Mouse (Mus musculus) adipocyte (in vitro differentiated cells): ENCODE measurements around the gene Spsb4.

Source experiments
- DNase-seq: peaks from one replicate; pipeline ENCODE4 v3.0.0-alpha.2; 2016; ENCODE audit warnings: low spot score

The Spsb4 gene

DNA sequence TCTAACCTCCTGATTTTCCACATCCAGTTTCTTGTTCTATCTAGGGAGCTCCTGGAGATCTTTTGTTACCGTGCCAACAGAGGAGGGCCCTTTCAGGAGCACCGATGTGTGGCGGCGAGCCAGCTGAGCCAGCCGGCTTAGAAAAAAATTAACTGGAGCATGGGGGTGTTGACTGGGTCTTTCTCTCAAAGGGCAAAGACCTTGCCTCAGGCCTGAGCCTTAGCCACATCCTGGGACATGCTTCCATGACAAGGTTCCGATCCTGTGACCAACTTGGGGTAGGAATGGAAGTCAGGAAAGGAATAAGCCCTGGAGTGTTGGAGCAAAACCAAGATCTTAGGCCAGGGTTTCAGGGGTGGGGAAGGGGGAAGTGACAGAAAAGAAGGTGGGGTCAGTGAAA, 2.9 kb downstream of the Spsb4 start:
- DNase-seq: no peak

GRCm38 (mm10) chr9:97013698-97014097, 4.9 kb downstream of the Spsb4 start:
- no peak for DNase-seq

DNA sequence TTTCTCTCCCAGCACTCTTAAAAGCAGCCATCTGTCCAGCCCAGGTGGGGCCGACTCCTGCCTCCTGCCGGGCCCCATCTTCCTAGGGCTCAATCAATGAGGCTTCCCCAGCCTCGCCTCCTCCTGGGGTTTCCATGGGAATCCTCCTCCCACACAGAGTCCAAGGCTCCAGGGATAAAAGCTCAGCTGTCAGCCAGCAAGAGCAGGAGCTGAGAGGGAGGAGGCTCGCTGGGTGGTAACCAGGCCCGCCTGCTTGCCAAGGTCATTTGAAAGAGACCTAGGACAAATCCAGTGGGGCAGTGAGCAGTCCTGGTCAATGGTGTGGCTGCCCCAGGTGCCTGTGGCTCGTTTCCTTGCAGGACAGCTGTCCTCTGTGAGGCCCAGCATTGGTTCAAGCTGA, 5.5 kb downstream of the Spsb4 start:
- DNase-seq: no peak

GRCm38 (mm10) chr9:97011454-97012195, 7.0 kb downstream of the Spsb4 start:
- DNase-seq: no peak

DNA sequence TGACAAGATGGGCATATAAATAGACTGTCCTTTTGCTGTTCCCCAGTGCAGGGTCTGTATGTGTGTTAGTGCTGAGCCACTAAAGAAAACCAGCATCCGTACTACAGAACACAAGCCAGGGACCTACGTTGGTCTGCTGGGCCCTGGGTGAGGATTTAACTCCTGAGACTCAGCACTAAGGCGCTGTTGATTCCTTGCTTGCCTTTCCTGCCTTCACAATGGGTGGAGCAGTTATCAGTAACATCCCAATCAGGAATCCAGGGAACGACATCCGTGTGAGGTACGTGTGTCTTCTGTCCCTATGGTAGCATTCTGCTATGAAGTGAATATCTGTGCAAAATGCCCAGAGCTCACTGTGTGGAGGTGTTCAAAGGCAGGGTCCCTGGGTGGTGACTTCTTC, 8.2 kb downstream of the Spsb4 start:
- no peak for DNase-seq

GRCm38 (mm10) chr9:97004726-97005125, 13.9 kb downstream of the Spsb4 start:
- DNase-seq: no peak

- no peak for DNase-seq
Measured at GRCm38 (mm10) chr9:97003173-97003572, 15.5 kb downstream of the Spsb4 start.

DNA sequence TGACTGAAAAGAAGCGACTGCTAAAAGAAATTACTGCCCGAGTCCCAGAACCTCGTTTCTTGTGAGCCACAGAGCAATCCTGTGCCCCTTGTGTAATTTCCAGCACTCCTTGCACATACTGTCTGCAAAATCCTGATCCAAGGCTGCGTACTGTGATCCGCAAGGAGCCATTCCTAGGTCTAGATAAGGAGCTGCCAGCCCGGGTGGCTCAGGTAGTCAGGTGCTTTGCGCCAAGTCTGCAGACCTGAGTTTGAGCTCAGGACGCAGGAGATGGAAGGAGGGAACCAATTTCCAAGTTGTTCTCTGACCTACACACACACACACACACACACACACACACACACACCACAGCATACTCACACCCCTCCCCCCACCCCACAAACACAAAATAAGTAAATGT, 16.0 kb downstream of the Spsb4 start:
- DNase-seq: no peak

- no peak for DNase-seq
Measured at GRCm38 (mm10) chr9:97002025-97002424, 16.6 kb downstream of the Spsb4 start.

DNA sequence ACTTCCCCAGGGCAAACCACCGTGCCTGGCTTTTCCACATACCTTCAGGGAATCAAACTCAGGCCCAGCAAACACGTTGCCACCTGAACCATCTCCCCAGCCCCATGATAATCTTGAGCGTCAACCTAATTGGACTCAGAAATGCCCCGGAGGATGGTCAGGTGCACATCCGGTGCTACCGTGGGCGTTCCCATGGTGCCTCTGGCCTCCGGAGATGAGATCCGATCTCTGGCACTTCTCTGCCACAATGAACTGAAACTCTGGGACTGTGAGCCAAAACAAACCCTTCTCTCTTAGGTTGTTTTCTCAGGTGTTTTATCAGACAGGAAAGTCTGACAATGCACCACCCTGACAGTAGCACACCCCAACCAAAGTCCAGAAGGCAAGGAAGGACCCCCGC, 17.2 kb downstream of the Spsb4 start:
- DNase-seq: no peak

- DNase-seq: no peak
Measured at GRCm38 (mm10) chr9:96995717-96996116, 22.9 kb downstream of the Spsb4 start.

DNA sequence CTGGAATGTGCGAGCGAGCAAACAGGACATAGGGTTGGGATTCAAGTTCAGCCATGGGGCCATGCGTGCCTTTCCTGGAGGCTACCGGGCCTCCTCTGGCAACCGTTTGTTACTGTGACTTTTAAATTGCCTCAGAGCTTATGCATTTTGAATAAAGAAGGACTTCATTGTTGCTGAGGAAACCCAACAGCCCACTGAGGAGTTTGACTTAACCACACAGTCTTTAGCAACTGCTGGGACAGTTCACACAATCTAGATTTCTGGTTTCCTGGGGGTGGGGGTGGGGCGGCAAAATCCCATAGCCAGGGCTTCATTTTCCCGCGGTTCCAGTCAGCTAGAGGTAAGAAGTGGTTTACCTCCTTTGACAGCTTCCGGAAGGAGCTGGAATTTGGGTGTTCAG, 23.9 kb downstream of the Spsb4 start:
- no peak for DNase-seq

- DNase-seq: no peak
Measured at GRCm38 (mm10) chr9:96991118-96991517, 27.5 kb downstream of the Spsb4 start.

- no peak for DNase-seq
Measured at GRCm38 (mm10) chr9:96989389-96989990, 29.2 kb downstream of the Spsb4 start.

GRCm38 (mm10) chr9:96986797-96987473, 31.7 kb downstream of the Spsb4 start:
- no peak for DNase-seq

DNA sequence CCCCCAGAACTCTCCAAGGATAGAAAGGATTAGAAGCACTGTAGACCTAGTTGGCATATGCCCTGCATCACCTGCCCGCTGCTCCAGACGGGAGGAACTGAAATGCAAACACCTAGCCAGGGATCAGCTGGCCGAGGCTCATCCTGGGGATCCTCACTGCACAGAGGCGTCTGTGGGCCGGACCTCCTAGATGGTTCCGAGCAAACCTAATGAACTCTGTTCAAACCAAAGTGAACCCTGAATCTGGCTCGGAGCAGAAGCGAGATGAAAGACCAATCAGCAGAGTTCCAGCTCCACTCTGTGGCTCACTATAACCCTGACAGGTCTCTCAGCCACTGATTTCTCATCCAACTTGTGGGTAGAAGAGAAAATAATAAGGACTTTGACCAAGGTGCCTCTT, 34.6 kb downstream of the Spsb4 start:
- no peak for DNase-seq

- DNase-seq: no peak
Measured at GRCm38 (mm10) chr9:96982940-96983339, 35.7 kb downstream of the Spsb4 start.

- DNase-seq: no peak
Measured at GRCm38 (mm10) chr9:96982351-96982750, 36.3 kb downstream of the Spsb4 start.

DNA sequence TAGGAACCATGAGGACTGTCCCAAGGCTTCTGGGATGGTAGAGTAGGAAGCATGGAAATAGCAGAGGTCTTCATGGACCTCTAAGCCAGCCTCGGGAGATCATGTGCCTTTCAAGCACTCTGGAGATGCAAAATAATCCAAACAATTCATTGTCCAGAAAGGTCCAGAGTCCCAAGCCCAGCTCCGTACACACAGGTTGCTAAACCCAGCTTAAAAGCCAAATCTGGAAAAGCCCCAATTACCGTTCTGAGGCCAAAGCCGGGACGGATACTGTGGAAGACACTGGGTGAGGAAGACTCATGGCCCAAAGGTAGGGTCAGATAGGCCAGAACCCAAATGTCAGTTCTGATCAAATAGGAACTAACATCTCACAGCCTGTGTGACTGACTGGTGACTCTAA, 36.8 kb downstream of the Spsb4 start:
- DNase-seq: no peak

DNA sequence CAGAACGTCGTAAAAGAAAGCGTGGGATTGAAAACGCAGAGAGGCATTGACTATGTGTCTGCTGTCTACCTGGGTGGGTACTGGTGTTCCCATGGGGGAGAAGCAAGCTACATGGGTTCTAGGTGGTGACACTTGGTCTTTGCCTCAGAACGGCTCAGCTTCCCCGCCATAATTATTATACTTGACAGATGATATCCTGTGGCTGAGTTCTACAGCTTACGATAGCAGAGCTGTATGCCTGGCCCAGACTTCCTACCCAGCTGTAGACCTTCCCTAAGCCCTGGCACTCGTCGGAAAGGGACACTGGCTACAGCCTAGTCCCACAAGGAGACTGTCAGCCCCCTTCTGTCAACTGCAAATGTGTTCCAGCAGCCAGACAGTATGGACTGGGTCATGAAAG, 37.5 kb downstream of the Spsb4 start:
- no peak for DNase-seq

GRCm38 (mm10) chr9:96980037-96980997, 38.3 kb downstream of the Spsb4 start:
- DNase-seq: no peak

- no peak for DNase-seq
Measured at GRCm38 (mm10) chr9:96979417-96980030, 39.1 kb downstream of the Spsb4 start.
